ENCODE assay signal across 13 mouse cellular contexts in the genomic region with DNA sequence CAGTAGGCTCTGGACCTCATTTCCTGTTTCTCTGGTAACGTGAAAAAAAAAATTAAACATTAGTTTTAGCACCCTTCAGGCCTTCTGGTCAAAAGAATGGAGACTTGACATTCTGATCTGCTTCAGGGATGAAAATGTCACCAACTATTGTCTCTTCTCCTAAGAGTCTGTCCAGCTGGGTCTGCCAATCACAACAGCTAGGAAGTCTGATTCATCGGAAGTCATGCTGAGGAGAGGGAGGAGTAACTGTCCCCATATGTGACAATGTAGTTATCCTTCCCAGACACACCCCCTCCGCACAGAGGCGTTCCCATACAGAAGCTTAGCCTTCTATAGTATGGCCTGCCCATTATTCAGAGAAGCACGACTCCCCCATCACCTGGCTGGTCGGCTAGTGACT.
"Had no signal": no experiment of that assay in that cellular context is flagged by ENCODE, and none has a peak within 500 bp of the region (broad histone marks: within the 10 kb centered on the region; RNA-seq: fewer than 3 reads in every experiment).

No protein-coding gene starts in this region.

- H3K4me3 ChIP-seq: midbrain, embryonic 10.5 days; midbrain, embryonic 13.5 days; neural tube, embryonic 12.5 days had no signal

- ATAC-seq: midbrain, embryonic 13.5 days; midbrain, embryonic 16.5 days had no signal

- H3K4me2 ChIP-seq: lung, embryonic 14.5 days; midbrain, embryonic 13.5 days; neural tube, embryonic 12.5 days had no signal

- H3K9ac ChIP-seq: liver, embryonic 14.5 days; lung, embryonic 14.5 days; midbrain, embryonic 13.5 days; neural tube, embryonic 12.5 days had no signal

- H3K27me3 ChIP-seq: neural tube, embryonic 12.5 days had no signal

- H3K27ac ChIP-seq: liver, embryonic 14.5 days; midbrain, embryonic 10.5 days; midbrain, embryonic 13.5 days; neural tube, embryonic 12.5 days had no signal

- H3K9me3 ChIP-seq: midbrain, embryonic 10.5 days; midbrain, embryonic 13.5 days; neural tube, embryonic 12.5 days had no signal

- H3K36me3 ChIP-seq: midbrain, embryonic 10.5 days; midbrain, embryonic 13.5 days; neural tube, embryonic 12.5 days had no signal

- DNase-seq: lung, adult 18-20 months; lung, embryonic 14.5 days; lung, postnatal 10 days; lung, postnatal 4 days; right cerebral cortex, postnatal 14 days; thymus, adult 18-20 months; thymus, postnatal 14 days; thymus, postnatal 36 days had no signal
